Mouse (Mus musculus): ENCODE measurements at regions not wholly inside any gene's neighbourhood (a gene's known extent, or its start where the extent isn't known, plus 50 kb on each side); places are given as distances from the start of the nearest gene placed in this dataset.

DNA sequence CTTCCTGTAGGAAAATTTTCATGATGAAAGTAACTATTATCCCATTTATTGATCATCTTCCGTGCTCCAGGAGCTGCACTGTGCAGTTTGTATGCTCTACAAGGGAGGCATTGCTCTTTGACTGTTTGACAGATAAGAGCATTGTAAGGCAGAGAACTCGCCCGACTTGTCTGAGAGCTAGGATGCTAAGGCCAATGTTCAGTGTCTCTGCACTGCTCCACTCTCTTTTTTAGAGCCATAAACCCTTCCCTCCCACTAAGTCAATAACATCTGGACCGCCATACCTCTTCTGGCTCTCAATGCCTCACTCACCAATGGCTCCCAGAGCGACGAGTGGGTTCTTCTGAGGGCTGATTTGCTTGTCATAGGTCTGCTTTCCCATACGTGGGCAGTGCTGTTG lies 65.9 kb upstream of the Tmem150c start:
- TF ChIP-seq CTCF (IDR thresholded peaks at IDR 0.05; ENCODE audit: insufficient read depth, low read depth, low read length), result no peak
- TF ChIP-seq POLR2A (IDR thresholded peaks at IDR 0.05; ENCODE audit: insufficient read depth, low read depth, low read length), result no peak

All from olfactory bulb, adult 2 months (tissue).